Mouse (Mus musculus) hindbrain, embryonic 10.5 days (tissue): ENCODE measurements at regions not wholly inside any gene's neighbourhood (a gene's known extent, or its start where the extent isn't known, plus 50 kb on each side); places are given as distances from the start of the nearest gene placed in this dataset.

Experiments used
- DNase-seq: peaks from one replicate; pipeline ENCODE4 v3.0.0-alpha.2; 2017; ENCODE audit warnings: low spot score
- H3K27ac ChIP-seq: fragments of 300-500 bp; sonication (generic); 2 replicates; pipeline ENCODE4 v1.5.1; 2016; ENCODE audit warnings: mild to moderate bottlenecking, moderate library complexity
- H3K27me3 ChIP-seq: fragments of 300-500 bp; sonication (generic); 2 replicates; pipeline ENCODE4 v1.6.1; 2016; ENCODE audit warnings: mild to moderate bottlenecking; ENCODE audit not compliant: poor library complexity, insufficient read depth, severe bottlenecking
- H3K36me3 ChIP-seq: fragments of 300-500 bp; sonication (generic); 2 replicates; pipeline ENCODE4 v1.6.1; 2016; ENCODE audit warnings: mild to moderate bottlenecking, moderate library complexity
- H3K4me1 ChIP-seq: fragments of 300-500 bp; sonication (generic); replicated peaks from 2 replicates; pipeline ENCODE4 v1.6.1; 2016; ENCODE audit warnings: mild to moderate bottlenecking
- H3K4me3 ChIP-seq: fragments of 300-500 bp; sonication (generic); 2 replicates; pipeline ENCODE4 v1.5.1; 2016; ENCODE audit warnings: mild to moderate bottlenecking, moderate library complexity
- H3K9me3 ChIP-seq: fragments of 300-500 bp; sonication (generic); 2 replicates; pipeline ENCODE4 v1.6.1; 2016; ENCODE audit warnings: mild to moderate bottlenecking, moderate library complexity
- WGBS: fragments of 180-500 bp; shearing (Covaris S2); methylation state at CpG from one replicate; pipeline ENCODE4 v1.1.7; 2016; 5-methylcytosine and 5-hydroxymethylcytosine counted together

DNA sequence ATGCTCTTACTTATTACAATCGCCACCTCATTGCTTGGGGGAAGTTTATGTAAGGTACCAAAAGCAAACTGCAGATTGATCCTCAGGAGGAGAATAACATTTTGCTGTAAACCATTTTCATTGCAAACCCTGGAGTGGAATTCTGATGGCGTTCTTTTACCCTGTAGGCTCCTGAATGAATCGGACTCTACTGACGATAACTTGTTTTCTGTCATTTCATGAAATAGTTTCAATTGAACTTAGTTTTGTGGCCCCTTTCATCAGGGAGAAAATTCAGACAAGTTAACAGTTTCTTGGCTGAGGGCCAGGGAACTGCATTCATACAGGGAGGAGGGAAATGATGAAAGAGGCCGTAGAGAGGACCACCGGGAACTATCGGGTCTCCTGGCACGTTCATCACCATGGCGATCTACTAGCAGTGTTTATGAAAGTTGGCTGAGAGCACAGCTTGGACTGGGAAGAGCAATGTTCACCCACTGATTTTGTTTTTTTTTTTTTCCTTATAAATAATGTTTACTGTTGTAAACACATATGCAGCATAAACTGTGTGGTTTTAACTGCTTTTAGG lies 266.7 kb downstream of the Stim2 start:
- DNase-seq, result peak; percentile 21
- no peak overlapping the region for H3K27ac ChIP-seq
- H3K4me3 ChIP-seq, result no peak overlapping the region
- WGBS, result 61% methylated on average over 9 of the region's 9 CpGs
- no peaks in the 10 kb centered on the region for H3K9me3 ChIP-seq
- no peaks in the 10 kb centered on the region for H3K36me3 ChIP-seq
- no peaks in the 10 kb centered on the region for H3K27me3 ChIP-seq
- no peaks in the 10 kb centered on the region for H3K4me1 ChIP-seq

DNA sequence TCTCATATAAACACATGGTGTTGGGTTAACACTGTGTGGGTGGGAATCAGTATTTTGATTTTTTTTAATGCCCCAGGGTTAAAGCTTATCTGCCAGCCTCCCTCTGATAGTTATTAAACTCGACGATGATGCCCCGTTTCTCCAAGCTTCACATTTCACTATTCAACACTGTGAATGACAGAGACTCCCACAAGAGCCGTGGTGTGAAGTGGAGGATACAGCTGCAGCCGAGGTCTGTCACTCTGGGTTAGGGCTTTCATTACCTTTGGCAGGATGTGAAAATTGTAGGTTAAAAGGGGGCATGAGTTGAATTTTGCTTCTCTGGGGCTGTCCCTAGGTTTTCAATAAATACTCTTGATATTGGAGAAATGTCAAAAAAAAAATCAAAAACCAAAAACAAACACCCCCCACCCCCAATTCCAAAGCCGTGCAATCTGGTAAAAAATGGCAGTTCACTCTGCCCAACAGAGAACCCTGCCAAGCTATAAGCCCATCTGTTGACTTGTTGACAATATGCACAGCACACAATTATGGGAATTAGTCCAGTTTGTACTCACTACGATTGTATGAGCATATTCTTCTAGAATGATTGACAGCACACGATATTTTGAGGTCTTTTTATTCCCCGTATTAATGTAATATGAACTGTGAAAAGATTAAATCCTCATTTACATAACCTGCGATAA lies 269.7 kb downstream of the Stim2 start:
- Histone ChIP-seq H3K27me3 (no peaks in the 10 kb centered on the region), H3K9me3 (no peaks in the 10 kb centered on the region), H3K27ac (no peak overlapping the region), H3K4me3 (no peak overlapping the region), H3K36me3 (no peaks in the 10 kb centered on the region), H3K4me1 (no peaks in the 10 kb centered on the region)
- no peak for DNase-seq
- 77% methylated on average over 10 of the region's 10 CpGs for WGBS

DNA sequence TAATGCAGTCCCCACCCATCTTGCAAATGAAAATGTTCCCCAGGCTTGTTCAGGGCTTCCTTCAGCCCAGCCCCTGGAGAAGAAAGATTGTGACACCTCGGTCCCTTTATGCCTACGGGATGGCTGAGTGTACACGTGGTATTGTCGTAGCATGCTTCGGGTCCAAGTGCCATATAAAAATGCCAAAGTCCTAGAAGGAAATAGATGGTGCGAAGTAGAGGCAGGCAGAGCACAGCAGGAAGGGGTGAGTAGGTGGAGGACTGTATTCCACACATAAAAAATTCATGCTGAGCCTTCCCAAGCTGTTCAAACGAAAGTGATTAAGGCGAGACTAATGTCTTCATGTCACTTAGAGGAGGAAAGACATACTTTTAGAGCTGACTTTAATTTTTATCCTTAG lies 281.1 kb downstream of the Stim2 start:
- WGBS, result 60% methylated on average over 8 of the region's 8 CpGs
- Histone ChIP-seq H3K27ac (no peak overlapping the region), H3K36me3 (no peaks in the 10 kb centered on the region), H3K27me3 (no peaks in the 10 kb centered on the region), H3K4me3 (no peak overlapping the region), H3K9me3 (no peaks in the 10 kb centered on the region), H3K4me1 (0 out of 2 replicates have a peak, but pooled peaks cover 2% of the 10 kb centered on the region)
- DNase-seq, result no peak

DNA sequence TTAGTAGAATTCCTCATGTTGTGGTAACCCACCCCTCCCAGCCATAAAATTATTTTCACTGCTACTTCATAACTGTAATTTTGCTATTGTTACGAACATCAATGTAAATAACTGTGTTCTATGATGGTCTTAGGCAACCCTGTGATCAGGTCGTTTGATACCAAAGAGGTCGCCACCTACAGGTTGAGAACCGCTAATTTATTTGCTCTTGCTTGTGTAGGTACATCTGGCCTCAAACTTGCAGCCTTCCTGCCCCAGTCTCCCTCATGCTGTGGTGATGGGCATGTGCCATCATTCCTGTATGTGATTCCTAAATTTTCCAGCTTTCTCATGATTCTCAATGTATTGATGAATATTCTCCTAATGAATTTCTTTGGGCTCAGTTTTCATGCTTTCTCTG lies 282.4 kb downstream of the Stim2 start:
- DNase-seq, result no peak
- Histone ChIP-seq H3K27me3 (no peaks in the 10 kb centered on the region), H3K9me3 (no peaks in the 10 kb centered on the region), H3K4me1 (0 out of 2 replicates have a peak, but pooled peaks cover 2% of the 10 kb centered on the region), H3K4me3 (no peak overlapping the region), H3K36me3 (no peaks in the 10 kb centered on the region), H3K27ac (no peak overlapping the region)
- WGBS, result 43% methylated on average over 4 of the region's 4 CpGs

DNA sequence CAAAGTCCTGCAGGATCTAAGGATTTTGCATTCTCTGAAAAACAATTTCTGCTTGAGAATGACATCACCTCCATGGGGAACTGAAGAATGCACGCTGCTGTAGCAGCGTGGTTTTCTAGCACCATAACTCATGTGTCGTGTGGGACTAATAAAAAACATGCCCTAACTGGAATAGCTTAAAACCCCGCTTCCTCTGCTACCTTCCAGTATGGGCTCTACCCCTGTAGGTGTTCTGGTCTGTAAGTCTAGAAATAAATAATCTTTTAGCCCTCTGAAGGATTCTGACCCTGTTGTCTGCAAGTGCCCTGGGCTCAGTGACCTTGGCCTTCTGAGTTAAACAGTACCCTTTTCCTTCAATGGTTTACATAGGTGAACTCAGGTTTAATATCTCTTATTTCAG lies 282.8 kb downstream of the Stim2 start:
- no peaks in the 10 kb centered on the region for H3K36me3 ChIP-seq
- H3K4me3 ChIP-seq, result no peak overlapping the region
- H3K9me3 ChIP-seq, result no peaks in the 10 kb centered on the region
- DNase-seq, result no peak
- WGBS, result 66% methylated on average over 4 of the region's 4 CpGs
- H3K27ac ChIP-seq, result no peak overlapping the region
- H3K4me1 ChIP-seq, result 0 out of 2 replicates have a peak, but pooled peaks cover 2% of the 10 kb centered on the region
- no peaks in the 10 kb centered on the region for H3K27me3 ChIP-seq

DNA sequence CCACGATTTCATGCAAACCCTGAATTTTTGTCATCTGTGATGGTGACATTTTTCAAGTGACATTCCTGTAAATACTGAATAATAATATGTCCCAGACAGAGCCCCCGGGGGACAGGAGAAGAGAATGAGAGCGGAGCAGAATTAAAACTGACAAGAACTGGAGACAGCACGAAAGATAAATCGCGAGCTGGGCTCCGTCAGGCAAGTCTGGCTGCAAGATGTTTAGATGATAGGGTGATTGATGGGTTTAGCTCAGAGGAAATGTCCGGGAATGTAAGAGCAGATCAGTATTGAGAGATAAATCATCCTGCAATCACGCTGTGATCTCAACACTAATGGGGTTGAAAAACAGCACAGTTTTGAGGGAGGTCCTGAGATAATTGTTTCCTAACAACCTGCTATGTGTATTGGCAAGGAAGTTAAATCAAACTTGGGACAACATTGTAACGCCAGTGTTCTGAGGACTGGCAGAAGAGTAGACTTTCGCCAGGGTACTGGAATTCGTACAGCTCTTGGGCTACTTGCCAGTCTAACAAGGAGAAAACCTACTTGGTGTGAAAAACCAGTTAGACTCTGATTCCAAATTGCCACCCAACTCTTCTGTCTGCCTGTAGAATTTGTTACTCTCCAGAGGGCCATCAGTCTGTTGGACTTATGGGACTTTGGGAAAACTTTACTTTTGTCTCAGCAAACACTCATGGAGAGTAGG lies 292.2 kb downstream of the Stim2 start:
- Histone ChIP-seq H3K4me1 (no peaks in the 10 kb centered on the region), H3K27ac (no peak overlapping the region), H3K36me3 (no peaks in the 10 kb centered on the region), H3K4me3 (no peak overlapping the region), H3K9me3 (no peaks in the 10 kb centered on the region), H3K27me3 (no peaks in the 10 kb centered on the region)
- WGBS, result 74% methylated on average over 12 of the region's 12 CpGs
- no peak for DNase-seq

DNA sequence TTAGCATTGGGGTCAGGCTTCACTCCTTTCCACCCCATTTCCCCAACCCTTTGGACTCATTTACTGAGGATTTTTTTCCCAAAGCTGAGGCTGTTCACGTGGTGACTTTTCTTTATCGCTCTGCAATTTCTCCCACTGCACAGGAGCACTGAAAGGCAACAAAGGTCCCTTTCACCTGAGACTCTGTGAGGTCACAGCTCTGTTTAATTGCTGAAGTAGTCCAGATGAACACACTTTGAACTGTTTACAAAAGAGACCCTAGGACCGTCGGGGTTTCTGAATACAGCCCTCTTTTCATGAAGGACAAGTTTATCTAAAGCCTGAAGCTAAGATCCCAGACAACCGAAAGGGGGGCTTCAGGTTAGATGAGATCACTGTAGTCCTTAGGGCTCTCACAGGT lies 293.6 kb downstream of the Stim2 start:
- DNase-seq, result no peak
- WGBS, result 60% methylated on average over 5 of the region's 5 CpGs
- Histone ChIP-seq H3K27me3 (no peaks in the 10 kb centered on the region), H3K27ac (no peak overlapping the region), H3K4me3 (no peak overlapping the region), H3K9me3 (no peaks in the 10 kb centered on the region), H3K4me1 (no peaks in the 10 kb centered on the region), H3K36me3 (no peaks in the 10 kb centered on the region)

DNA sequence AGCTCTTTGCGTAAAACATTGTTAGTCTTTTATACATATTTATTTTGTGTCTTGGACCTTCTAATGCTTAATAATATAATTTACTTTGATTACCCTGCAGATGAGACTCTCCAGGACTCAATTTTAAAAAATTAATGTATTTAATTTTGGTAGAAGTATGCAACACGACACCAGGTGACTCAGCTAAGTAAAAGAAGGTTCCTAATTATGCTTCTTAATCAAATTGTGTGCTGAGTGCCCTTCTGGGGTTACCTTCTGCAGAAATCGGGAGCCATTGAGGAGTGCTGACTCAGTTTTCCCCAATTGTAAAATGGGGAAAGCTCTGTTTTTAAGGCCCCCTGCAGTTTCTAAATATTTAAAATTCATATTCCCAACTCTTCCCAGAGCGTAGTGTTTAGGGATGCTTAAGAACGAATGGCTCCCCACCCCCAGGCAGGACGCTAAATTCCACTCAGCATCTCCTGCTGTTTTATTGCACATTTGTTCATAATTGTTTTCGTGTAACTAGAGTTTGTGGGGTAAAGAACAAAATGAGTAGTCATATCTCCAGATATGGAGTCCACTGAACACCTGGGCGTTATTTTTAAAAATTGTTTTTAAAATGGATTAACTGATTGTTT lies 315.5 kb downstream of the Stim2 start:
- H3K4me1 ChIP-seq, result no peaks in the 10 kb centered on the region
- no peaks in the 10 kb centered on the region for H3K27me3 ChIP-seq
- H3K4me3 ChIP-seq, result no peak overlapping the region
- H3K27ac ChIP-seq, result no peak overlapping the region
- DNase-seq, result no peak
- no peaks in the 10 kb centered on the region for H3K36me3 ChIP-seq
- 83% methylated on average over 8 of the region's 8 CpGs for WGBS
- no peaks in the 10 kb centered on the region for H3K9me3 ChIP-seq

DNA sequence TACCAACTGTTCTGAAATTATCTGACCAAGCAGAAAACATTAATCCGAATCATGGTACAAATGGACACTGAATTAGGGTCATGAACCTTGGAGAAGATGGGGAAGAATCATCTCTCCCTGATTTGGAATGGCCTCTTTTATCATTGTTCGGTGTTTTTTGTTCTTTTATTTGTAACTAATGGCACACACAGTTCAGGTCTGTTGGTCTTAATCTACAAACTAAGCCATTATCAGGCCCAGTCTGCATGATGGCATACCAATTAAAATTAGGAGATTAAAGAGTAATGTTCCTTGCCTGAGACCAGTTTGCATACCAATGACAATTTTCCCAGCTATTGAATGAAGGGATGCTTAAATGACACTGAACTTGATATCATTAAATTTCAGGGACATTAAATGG lies 332.1 kb downstream of the Stim2 start:
- Histone ChIP-seq H3K27ac (no peak overlapping the region), H3K4me3 (no peak overlapping the region), H3K9me3 (no peaks in the 10 kb centered on the region), H3K36me3 (no peaks in the 10 kb centered on the region), H3K4me1 (no peaks in the 10 kb centered on the region), H3K27me3 (no peaks in the 10 kb centered on the region)
- DNase-seq, result no peak
- 87% methylated on average over 2 of the region's 2 CpGs for WGBS

DNA sequence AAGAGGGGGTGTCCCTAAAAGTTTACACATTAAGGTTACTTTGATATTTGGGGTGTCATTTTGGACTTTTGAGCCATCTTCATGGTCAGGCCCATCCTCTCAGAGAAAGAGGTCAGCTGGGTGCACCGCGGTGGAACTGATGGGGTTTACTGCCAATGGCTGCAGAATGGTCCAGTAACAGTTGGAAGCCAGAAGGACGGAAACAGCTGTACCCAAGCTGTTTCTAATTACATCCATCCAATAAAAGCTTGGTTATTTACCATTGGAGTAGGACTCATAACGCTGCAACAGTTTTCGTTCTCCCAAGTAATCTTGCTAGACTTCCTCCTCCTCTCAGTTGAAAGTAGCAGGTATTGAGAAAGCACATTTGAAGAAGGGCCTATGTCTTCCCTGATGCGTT lies 344.7 kb downstream of the Stim2 start:
- H3K27me3 ChIP-seq, result no peaks in the 10 kb centered on the region
- no peaks in the 10 kb centered on the region for H3K4me1 ChIP-seq
- no peak for DNase-seq
- no peak overlapping the region for H3K4me3 ChIP-seq
- no peaks in the 10 kb centered on the region for H3K36me3 ChIP-seq
- no peak overlapping the region for H3K27ac ChIP-seq
- no peaks in the 10 kb centered on the region for H3K9me3 ChIP-seq
- WGBS, result 82% methylated on average over 6 of the region's 6 CpGs

DNA sequence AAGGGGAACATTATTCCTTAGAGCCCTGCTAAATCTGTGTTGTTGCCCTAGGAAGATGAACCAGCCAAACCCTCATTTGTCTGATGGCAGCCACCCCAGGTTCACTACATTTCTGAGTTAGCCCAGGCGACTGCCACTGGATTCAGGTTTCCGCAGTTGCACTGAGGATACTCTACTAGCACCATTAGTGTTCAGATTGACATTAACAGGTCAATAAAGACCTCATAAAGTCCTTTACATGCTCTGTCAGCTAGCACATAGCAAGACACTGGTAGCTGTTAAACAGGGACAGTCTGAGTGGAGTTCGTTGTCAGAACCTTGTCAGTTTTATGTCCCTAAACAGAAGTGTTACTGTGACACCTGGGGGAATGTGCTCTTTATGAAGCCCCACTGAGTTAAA lies 345.1 kb downstream of the Stim2 start:
- 91% methylated on average over 3 of the region's 3 CpGs for WGBS
- Histone ChIP-seq H3K4me1 (no peaks in the 10 kb centered on the region), H3K9me3 (no peaks in the 10 kb centered on the region), H3K27ac (no peak overlapping the region), H3K36me3 (no peaks in the 10 kb centered on the region), H3K4me3 (no peak overlapping the region), H3K27me3 (no peaks in the 10 kb centered on the region)
- DNase-seq, result no peak

DNA sequence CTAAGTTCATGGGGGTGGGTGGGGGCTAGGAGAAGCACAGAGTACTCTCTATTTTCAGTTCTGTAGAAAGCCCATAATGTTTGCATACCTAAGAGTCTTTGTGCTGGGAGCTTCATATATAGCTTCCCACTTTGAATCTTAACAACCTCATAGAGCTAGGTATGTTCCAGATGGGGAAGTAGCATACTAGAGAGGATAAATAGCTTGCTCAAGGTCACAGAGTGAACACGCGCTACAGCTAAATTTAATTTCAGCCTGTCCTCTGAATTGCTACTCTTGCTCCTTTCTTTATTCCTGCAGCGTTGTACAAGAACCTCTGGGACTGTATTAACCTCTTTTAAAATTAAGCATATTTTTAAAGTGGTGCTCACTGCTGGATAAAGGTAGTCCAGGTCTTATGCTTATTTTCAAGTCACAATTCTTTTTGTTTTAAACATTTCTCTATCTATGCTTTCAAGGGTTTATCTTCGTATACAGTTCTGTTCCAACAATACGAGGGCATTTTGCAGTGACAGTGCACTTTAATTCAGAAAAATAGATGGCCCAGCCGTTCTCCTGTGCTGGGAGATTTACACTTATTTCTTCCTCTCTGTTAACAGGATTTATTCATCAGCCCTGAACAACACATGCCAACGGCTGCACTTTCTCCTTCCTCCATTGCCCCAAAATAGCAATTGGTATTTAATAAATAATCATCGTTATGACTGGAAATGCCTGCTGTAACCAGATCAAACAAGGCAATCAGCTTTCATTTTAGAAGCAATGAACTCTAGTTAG lies 350.7 kb downstream of the Stim2 start:
- Histone ChIP-seq H3K27me3 (no peaks in the 10 kb centered on the region), H3K4me3 (no peak overlapping the region), H3K36me3 (no peaks in the 10 kb centered on the region), H3K27ac (no peak overlapping the region), H3K4me1 (no peaks in the 10 kb centered on the region), H3K9me3 (no peaks in the 10 kb centered on the region)
- WGBS, result 90% methylated on average over 8 of the region's 8 CpGs
- DNase-seq, result no peak
